Mouse (Mus musculus) stomach, embryonic 15.5 days (tissue): ENCODE data around the gene Pla2g6. TPM values are rescaled to one million over a fixed set of nuclear protein-coding genes. Genes with fewer than 3 reads are reported as not detected.

Experiments used
- ATAC-seq: fragments of 200-750 bp; cut with Nextera tagmentation; 2 replicates; pipeline ENCODE4 v1.8.0; 2017; ENCODE audit warnings: low read depth, moderate number of reproducible peaks, moderate TSS enrichment; ENCODE audit not compliant: insufficient read depth, low FRiP score
- H3K27ac ChIP-seq: fragments of 300-500 bp; sonication (generic); 2 replicates; pipeline ENCODE4 v1.5.1; 2015; ENCODE audit warnings: mild to moderate bottlenecking, inconsistent platforms
- H3K27me3 ChIP-seq: fragments of 300-500 bp; sonication (generic); replicated peaks from 2 replicates; pipeline ENCODE4 v1.6.1; 2015; ENCODE audit warnings: inconsistent platforms
- H3K36me3 ChIP-seq: fragments of 300-500 bp; sonication (generic); 2 replicates; pipeline ENCODE4 v1.6.1; 2015; ENCODE audit warnings: inconsistent platforms
- H3K4me1 ChIP-seq: fragments of 300-500 bp; sonication (generic); 2 replicates; pipeline ENCODE4 v1.6.1; 2015; ENCODE audit warnings: inconsistent platforms
- H3K4me2 ChIP-seq: fragments of 300-500 bp; sonication (generic); 2 replicates; pipeline ENCODE4 v1.6.1; 2015; ENCODE audit warnings: mild to moderate bottlenecking, inconsistent platforms
- H3K4me3 ChIP-seq: fragments of 300-500 bp; sonication (generic); replicated peaks from 2 replicates; pipeline ENCODE4 v1.5.1; 2015; ENCODE audit warnings: inconsistent platforms
- H3K9ac ChIP-seq: fragments of 300-500 bp; sonication (generic); 2 replicates; pipeline ENCODE4 v1.6.1; 2015; ENCODE audit warnings: inconsistent platforms
- H3K9me3 ChIP-seq: fragments of 300-500 bp; sonication (generic); 2 replicates; pipeline ENCODE4 v1.6.1; 2016; ENCODE audit warnings: inconsistent platforms
- WGBS: fragments of 180-500 bp; shearing (Covaris S2); methylation state at CpG from one replicate; pipeline ENCODE4 v1.1.7; 2015; 5-methylcytosine and 5-hydroxymethylcytosine counted together
- polyA plus RNA-seq: library from polyadenylated mRNA; unstranded; fragments of >200 nt; fragmentation: Nextera tagmentation; extraction: Ambion mirVana; gene quantifications from 2 replicates; pipeline ENCODE4 v1.2.1, GENCODE M21; 2015

The Pla2g6 gene
- polyA plus RNA-seq, 1 experiment from 2014 or later = 16.6 TPM

DNA sequence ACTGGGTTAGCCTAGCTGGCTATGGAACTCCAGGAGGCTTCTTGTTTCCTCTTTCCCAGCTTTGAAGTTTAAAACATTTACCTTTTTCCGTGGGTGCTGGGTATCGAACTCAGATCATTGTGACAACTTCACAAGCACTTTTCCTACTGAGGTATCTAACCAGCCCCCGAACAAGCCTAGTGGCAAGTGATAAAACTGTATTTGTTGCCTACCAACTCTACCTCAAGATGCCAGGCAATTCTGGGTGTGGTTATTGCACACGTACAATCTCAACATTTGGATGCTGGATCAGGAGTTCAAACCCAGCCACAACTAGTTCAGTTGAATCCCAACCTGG, 717 bp upstream of the Pla2g6 start:
- no peak overlapping the region for H3K9ac ChIP-seq
- H3K4me1 ChIP-seq = peaks cover 37% of the 10 kb centered on the region
- H3K27ac ChIP-seq = peak overlapping the region; percentile 97; the same call in 1 of the 2 replicates
- 84% methylated on average over 4 of the region's 4 CpGs for WGBS
- peak overlapping the region; percentile 83; the same call in 1 of the 2 replicates for H3K4me2 ChIP-seq
- H3K36me3 ChIP-seq = no peaks in the 10 kb centered on the region
- H3K9me3 ChIP-seq = no peaks in the 10 kb centered on the region
- no peak overlapping the region; the same call in 1 of the 2 replicates for H3K4me3 ChIP-seq
- no peaks in the 10 kb centered on the region for H3K27me3 ChIP-seq
- no peak for ATAC-seq

DNA sequence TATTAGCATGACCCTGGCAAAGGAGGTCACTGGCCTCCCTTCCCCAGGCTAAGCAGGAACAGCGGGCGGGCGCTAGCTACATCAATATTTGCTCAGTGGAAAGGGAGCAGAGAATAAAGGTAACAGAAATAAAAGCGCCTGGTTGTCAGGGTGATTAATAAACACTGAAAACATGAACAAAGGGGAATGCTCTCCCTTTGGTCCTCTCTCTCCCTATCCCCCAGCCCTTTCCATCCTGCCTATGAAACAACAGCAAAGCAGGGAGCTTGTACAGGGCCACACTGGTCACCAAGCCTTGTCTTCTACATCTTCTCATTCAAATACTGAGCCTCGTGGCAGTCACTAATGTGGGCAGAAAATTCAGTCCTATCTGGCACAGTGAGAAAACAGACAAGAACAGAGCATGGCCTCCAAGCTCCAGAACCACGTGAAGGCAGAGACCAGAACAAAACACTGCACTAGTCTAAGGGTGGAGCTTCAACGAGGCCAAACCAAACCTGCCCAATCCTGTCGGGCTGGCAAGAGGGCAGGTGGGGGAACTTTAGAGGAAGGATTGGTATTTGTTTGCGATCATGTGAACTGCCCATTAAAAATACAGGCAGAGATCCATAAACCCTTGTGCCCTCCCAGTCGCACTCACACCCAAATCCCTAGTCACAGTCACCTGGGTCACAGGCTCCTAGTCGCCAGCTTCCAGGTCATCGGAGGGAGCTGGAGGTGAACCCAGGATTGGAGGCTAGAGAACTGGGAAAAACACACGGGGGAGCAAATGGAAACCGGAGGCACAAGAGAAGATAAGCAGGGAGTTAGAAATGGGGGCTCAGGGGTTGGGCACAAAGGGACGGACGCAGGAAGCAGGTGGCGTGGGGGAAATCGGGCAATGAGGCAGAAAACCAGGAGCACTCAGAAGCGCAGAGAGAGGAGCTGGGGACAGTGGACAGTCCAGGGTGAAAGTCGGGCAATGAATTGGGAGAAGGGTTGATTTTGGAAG, 924 bp downstream of the Pla2g6 start:
- H3K9me3 ChIP-seq = no peaks in the 10 kb centered on the region
- H3K9ac ChIP-seq = peak overlapping the region; percentile 46
- H3K27me3 ChIP-seq = no peaks in the 10 kb centered on the region
- ATAC-seq = peak; percentile 44
- WGBS = 12% methylated on average over 20 of the region's 20 CpGs
- peaks cover 49% of the 10 kb centered on the region for H3K4me1 ChIP-seq
- H3K4me2 ChIP-seq = peak overlapping the region; percentile 83
- H3K27ac ChIP-seq = peak overlapping the region; percentile 97
- H3K4me3 ChIP-seq = peak overlapping the region; percentile 62
- no peaks in the 10 kb centered on the region for H3K36me3 ChIP-seq

DNA sequence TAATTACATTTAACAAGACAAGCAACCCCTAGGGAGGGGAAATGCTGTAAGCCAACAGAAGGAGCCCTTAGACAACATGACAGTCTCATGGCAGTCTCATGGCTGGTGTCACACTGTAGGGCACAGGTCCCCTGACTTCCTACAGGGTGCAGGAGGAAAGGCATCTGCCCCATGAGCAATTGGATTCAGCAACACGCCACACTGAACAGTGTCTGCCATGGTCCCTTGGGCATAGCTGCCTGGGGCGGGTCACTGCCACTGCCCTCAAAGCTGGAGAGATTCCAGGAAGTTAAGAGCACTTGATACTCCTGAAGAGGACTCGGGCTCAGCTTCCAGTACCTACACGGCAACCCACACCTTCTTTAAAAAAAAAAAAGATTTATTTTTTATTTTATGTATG, 1.9 kb downstream of the Pla2g6 start:
- Histone ChIP-seq H3K36me3 (no peaks in the 10 kb centered on the region), H3K9me3 (no peaks in the 10 kb centered on the region), H3K4me3 (no peak overlapping the region), H3K4me1 (peaks cover 49% of the 10 kb centered on the region), H3K9ac (no peak overlapping the region), H3K27me3 (no peaks in the 10 kb centered on the region), H3K27ac (peak overlapping the region; percentile 97), H3K4me2 (peak overlapping the region; percentile 83)
- WGBS = 48% methylated on average over 4 of the region's 4 CpGs
- no peak for ATAC-seq

DNA sequence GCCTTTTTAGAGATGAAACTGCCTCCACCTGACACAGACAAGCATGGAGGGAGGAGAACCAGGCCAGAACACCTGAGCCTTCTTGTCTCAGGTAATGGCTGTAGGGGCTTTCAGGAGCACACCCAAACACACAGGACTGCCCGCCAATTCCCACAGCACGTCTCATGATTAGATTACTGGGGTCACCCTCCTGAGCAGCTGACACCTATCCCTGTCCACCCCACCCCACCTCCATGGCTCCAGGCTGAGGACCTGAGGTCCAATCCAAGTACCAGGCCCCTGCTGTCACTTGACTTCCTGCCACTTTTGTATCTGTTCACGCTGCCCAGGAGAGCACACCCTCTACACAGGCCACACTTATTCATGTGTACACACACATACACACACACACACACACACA, 2.4 kb downstream of the Pla2g6 start:
- 51% methylated on average over 3 of the region's 3 CpGs for WGBS
- H3K4me3 ChIP-seq = no peak overlapping the region
- H3K27me3 ChIP-seq = no peaks in the 10 kb centered on the region
- peaks cover 49% of the 10 kb centered on the region for H3K4me1 ChIP-seq
- peak overlapping the region; percentile 83; the same call in 1 of the 2 replicates for H3K4me2 ChIP-seq
- H3K9ac ChIP-seq = no peak overlapping the region
- no peak for ATAC-seq
- H3K9me3 ChIP-seq = no peaks in the 10 kb centered on the region
- no peaks in the 10 kb centered on the region for H3K36me3 ChIP-seq
- H3K27ac ChIP-seq = peak overlapping the region; percentile 97

DNA sequence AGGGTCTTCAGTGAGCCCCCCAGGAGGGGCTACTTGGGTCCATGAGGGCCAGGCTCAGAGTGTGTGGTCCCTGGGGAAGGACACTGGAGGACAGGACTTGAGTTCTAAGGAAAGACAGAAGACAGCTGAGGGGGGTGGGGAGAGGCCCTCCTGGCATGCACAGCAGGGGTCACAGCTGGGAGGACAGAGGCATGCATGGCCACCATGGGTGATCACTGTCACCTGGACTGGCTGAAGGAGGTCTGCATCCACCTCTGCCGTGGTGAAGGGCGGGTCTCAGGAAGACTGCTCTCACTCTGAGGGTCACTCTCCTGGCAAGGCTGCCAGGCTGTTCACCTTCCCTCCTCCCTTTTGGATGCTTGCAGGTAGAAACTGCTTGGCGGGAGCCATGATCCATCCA, 3.8 kb downstream of the Pla2g6 start:
- H3K9me3 ChIP-seq = no peaks in the 10 kb centered on the region
- H3K36me3 ChIP-seq = no peaks in the 10 kb centered on the region
- no peak overlapping the region for H3K4me2 ChIP-seq
- H3K9ac ChIP-seq = no peak overlapping the region
- H3K4me3 ChIP-seq = no peak overlapping the region
- peak overlapping the region; percentile 37; the same call in 1 of the 2 replicates for H3K27ac ChIP-seq
- 86% methylated on average over 3 of the region's 3 CpGs for WGBS
- H3K4me1 ChIP-seq = peaks cover 45% of the 10 kb centered on the region
- no peak for ATAC-seq
- no peaks in the 10 kb centered on the region for H3K27me3 ChIP-seq

DNA sequence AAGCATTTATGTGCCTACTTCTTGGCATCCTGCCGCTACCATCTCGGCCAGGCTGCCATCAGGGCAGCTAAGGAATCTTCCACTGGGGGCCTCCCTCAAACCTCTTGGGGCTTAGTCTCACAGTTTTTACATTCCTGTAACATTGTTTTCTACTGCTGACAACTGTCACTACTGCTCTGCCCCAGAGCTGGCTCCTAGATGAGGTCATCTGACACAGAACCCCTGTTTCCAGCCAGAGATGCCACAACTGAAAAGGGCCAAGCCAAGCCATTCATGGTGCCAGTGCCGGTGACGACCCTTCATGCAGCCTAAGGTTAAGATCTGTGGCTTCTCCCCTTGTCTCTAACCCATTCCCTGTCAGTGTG, 4.4 kb downstream of the Pla2g6 start:
- 76% methylated on average over 4 of the region's 4 CpGs for WGBS
- Histone ChIP-seq H3K9me3 (no peaks in the 10 kb centered on the region), H3K27me3 (no peaks in the 10 kb centered on the region), H3K4me1 (peaks cover 45% of the 10 kb centered on the region), H3K4me3 (no peak overlapping the region), H3K4me2 (no peak overlapping the region), H3K27ac (peak overlapping the region; percentile 37; the same call in 1 of the 2 replicates), H3K36me3 (no peaks in the 10 kb centered on the region), H3K9ac (no peak overlapping the region)
- no peak for ATAC-seq

DNA sequence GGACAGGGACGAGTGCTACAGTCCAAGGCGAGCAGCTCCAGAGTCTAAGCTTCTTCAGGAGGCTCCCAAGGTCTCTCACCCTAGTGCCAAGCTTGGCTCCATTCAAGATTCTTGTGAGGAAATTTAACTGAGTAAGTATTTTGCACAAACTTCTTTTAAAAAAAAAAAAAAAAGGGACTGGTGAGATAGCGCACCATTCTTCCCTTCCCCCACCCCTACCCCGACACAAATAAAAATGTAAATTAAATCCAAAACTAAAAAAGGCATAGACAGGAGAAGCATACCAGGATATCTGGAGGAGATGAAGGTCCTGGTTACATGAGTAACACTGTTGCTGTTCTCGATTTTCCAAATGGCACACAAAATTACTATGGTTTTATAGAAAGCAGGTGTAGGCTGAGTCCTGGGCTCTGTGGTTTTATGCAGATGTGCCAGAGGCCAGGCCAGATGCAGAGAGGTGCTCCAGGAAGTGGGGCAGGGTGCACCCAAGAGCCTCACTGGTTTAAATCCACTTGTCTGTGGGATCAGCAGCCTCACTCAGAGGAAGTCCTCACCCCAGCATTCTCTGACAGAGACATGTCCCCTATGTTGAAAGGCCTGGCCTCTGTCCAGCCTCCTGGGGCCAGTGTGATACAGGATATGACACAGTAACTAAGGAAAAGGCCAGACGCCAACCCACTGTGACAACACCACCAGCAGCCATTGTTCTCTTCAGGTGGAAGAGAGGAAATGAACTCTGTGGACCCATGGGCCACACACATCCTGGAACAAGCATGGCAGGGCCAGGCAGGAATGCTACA, 5.0 kb downstream of the Pla2g6 start:
- Histone ChIP-seq H3K4me1 (peaks cover 45% of the 10 kb centered on the region), H3K36me3 (no peaks in the 10 kb centered on the region), H3K4me2 (no peak overlapping the region), H3K4me3 (no peak overlapping the region), H3K9ac (no peak overlapping the region), H3K27ac (peak overlapping the region; percentile 82), H3K27me3 (no peaks in the 10 kb centered on the region), H3K9me3 (no peaks in the 10 kb centered on the region)
- no peak for ATAC-seq
- WGBS = 63% methylated on average over 6 of the region's 6 CpGs

DNA sequence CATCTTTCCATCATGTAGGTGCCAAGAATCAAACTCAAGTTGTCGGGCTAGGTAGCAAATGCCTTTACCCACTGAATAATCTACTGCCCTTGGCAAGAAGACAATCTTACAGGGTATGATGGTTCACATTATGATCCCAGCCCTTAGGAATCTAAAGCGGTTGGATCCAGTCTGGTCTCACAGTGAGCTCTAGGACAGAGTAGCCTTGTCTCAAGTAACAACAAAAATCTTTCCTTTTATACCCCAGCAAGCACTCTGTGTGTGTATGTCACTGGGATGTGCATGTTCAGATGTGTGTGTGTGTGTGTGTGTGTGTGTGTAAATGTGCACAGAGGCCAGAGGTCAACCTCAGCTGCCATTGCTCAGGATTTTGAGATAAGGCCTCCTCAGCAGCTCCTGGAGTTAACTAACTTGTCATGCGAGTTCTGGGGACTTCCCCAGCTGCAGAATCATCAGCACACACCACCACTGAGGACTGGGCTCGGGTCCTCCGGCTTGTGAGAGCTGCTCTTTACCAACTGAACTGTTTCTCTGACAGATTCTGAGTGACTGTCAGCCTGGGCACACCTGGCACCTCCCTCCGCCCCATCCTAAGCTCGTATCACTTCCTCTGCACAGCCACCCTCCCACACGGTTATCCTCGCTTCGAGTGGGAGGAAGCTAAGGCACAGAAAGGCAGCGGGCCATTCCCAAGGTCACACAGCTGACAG, 5.8 kb downstream of the Pla2g6 start:
- 0 out of 2 replicates have a peak, but pooled peaks have one; percentile 16 for ATAC-seq

DNA sequence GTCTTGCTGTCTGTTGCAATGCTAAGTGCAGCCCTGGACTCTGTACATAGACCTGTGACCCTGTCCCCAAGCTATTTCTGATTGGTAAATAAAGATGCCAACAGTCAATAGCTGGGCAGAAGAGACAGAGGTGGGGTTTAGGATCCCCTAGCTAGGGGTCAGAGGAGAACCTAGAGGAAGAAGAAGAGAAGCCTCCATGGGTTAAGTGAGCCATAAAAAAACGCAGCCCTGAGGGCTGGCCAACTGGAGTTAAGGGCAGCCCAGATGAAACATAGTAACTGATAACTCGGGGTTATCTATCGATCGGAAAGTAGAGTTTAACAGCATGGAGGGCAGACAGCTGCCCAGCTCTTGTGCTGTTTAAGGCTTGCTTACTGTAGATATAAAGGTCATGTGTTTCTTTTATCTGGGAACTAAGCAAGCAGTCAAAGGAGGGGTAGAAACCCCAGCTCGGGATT, 6.4 kb downstream of the Pla2g6 start:
- peaks cover 36% of the 10 kb centered on the region for H3K4me1 ChIP-seq
- 54% methylated on average over 5 of the region's 5 CpGs for WGBS
- peak overlapping the region; percentile 82 for H3K27ac ChIP-seq
- no peaks in the 10 kb centered on the region for H3K27me3 ChIP-seq
- ATAC-seq = peak; percentile 40
- no peak overlapping the region for H3K9ac ChIP-seq
- no peaks in the 10 kb centered on the region for H3K9me3 ChIP-seq
- H3K4me2 ChIP-seq = no peak overlapping the region
- H3K36me3 ChIP-seq = no peaks in the 10 kb centered on the region
- no peak overlapping the region for H3K4me3 ChIP-seq

More for the DNA sequence above, 5.8 kb downstream of the Pla2g6 start:
- Histone ChIP-seq H3K36me3 (no peaks in the 10 kb centered on the region), H3K4me1 (peaks cover 43% of the 10 kb centered on the region), H3K9ac (no peak overlapping the region), H3K4me3 (no peak overlapping the region), H3K27me3 (no peaks in the 10 kb centered on the region), H3K9me3 (no peaks in the 10 kb centered on the region), H3K27ac (peak overlapping the region; percentile 82), H3K4me2 (no peak overlapping the region)
- WGBS = 51% methylated on average over 11 of the region's 11 CpGs

DNA sequence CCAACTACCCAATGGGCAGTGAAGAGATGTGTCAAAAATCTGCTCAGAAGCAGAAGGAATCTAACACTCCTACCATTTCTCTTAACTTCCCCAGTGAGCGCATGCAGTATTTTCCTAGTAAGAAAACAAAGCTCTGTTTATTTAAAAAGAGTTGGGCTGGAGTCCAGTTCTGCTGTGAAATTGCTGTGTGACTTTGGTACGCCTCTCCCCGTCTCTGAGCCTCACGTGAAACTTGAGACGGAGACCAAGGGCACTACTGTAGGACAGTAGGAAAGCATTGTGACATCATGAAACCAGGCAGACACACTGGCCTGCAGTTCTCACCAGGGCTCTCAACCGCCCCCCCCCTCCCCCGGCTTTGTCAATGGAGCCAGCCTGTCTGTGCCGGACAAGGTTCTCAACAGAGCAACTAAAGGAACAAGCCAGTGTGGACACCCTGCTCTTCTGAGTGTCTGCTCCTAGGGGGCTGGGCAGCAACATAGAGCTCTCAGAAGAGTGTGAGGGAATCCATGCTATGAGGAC, 14.3 kb downstream of the Pla2g6 start:
- 0 out of 2 replicates have a peak, but pooled peaks cover 5% of the 10 kb centered on the region for H3K36me3 ChIP-seq
- H3K9me3 ChIP-seq = no peaks in the 10 kb centered on the region
- no peak overlapping the region for H3K9ac ChIP-seq
- H3K4me1 ChIP-seq = no peaks in the 10 kb centered on the region
- no peaks in the 10 kb centered on the region for H3K27me3 ChIP-seq
- no peak for ATAC-seq
- no peak overlapping the region for H3K4me2 ChIP-seq
- WGBS = 63% methylated on average over 8 of the region's 8 CpGs
- H3K27ac ChIP-seq = no peak overlapping the region
- H3K4me3 ChIP-seq = no peak overlapping the region

DNA sequence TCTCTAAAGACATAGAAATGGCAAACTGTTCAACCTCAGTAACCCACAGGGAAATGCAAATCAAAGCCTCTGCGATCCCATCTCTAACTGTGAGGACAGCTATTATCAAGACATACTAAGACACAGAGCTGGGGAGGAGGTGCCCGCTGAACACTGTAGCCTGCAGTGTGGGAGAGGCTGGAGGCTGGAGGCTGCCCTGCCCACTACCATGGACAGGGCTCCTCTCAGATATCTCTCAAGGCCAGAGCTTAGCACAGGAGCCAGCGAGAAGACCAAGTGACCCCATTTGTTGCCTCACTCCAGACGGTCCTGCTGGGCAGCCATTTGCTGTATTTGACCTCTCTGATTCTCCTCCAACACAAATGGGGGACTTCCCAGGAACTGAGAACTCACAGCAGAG, 20.3 kb downstream of the Pla2g6 start:
- H3K27me3 ChIP-seq = no peaks in the 10 kb centered on the region
- H3K36me3 ChIP-seq = peaks cover 18% of the 10 kb centered on the region; the same call in 1 of the 2 replicates
- no peak overlapping the region for H3K27ac ChIP-seq
- H3K4me3 ChIP-seq = no peak overlapping the region
- H3K4me1 ChIP-seq = no peaks in the 10 kb centered on the region
- H3K4me2 ChIP-seq = no peak overlapping the region
- ATAC-seq = no peak
- 55% methylated on average over 4 of the region's 4 CpGs for WGBS
- H3K9ac ChIP-seq = no peak overlapping the region
- H3K9me3 ChIP-seq = no peaks in the 10 kb centered on the region
